Mouse (Mus musculus): ENCODE results near the gene Ephx3.

GRCm38 (mm10) chr17:32142234-32142633 lies 47.1 kb downstream of the Ephx3 start:
- no peak for TF ChIP-seq CTCF (IDR thresholded peaks at IDR 0.05; ENCODE audit: insufficient read depth, low read length)
- TF ChIP-seq POLR2A (IDR thresholded peaks at IDR 0.05; ENCODE audit: borderline replicate concordance, extremely low read depth, low read depth, low read length), result no peak

All from lung, adult 2 months (tissue).